Mouse (Mus musculus) bone marrow, adult 2 months (tissue): ENCODE results near the gene Ttll12.

Experiments used
- CTCF ChIP-seq: fragments of 200-500 bp; IDR thresholded peaks from 2 replicates; pipeline ENCODE4 v1.5.1; 2011; ENCODE audit warnings: low read length, control low read depth; ENCODE audit not compliant: control insufficient read depth, insufficient read depth
- POLR2A ChIP-seq: fragments of 200-500 bp; IDR thresholded peaks from 2 replicates; pipeline ENCODE4 v1.6.1; 2011; ENCODE audit warnings: low read depth, mild to moderate bottlenecking, control low read depth, low read length, borderline replicate concordance; ENCODE audit not compliant: control insufficient read depth

DNA sequence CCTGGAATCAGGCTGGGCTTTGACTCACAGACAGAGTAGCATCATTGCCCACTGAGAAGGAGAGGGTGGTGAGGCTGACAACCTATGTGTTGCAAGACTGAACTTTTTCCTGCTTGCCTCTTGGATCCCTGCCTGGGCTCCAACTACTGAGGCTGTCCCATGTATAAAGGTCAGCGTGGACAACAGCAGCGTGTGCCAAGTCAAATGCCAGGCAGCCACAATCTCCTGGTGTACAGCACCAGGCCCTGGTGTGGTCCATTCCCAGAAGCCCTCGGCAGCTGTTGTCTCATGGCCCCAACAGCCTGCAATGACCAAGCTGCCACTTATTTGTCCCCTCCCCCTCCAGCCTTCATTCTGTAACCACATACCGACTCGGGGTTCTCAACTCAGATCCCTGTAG is 23.3 kb downstream of the Ttll12 start:
- no peak for TF ChIP-seq CTCF
- TF ChIP-seq POLR2A = no peak
